Comparison of ENCODE assay signal across 23 mouse cellular contexts in the genomic region with DNA sequence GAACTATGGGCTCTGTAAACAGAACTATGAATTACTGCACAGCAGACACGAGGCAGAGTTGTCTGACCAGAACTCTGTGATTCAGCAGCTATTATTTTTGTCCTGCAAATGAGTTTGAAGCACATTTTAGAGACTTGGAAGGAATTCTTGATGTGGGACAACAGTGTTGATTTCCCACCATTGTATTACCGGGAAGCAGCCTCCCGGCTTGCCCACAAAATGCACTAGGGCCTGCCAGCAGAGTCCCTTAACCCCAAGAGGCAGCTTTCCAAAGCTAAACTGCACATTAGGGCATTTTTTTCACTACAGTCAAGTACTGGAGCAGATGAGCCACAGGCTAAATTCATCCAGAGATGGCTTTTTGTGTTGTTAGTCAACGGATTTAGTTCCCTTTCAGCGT.
DNase-seq lines count a peak whose midpoint lies in the region; ATAC-seq lines count a peak whose summit lies in the region.
"Had no signal": no experiment of that assay in that cellular context is flagged by ENCODE, and none has a peak within 500 bp of the region (broad histone marks: within the 10 kb centered on the region; RNA-seq: fewer than 3 reads in every experiment).

No protein-coding gene starts in this region.

- no peak for ATAC-seq in forebrain, embryonic 15.5 days (replicated peaks)
- ATAC-seq: midbrain, embryonic 16.5 days had no signal

- no peak overlapping the region for H3K27ac ChIP-seq in forebrain, embryonic 15.5 days (replicated peaks)
- H3K27ac ChIP-seq: heart, embryonic 15.5 days; hindbrain, embryonic 12.5 days; kidney, embryonic 15.5 days; layer of hippocampus, adult 2 months; macrophage; midbrain, embryonic 10.5 days; neural tube, embryonic 13.5 days had no signal

- peak; percentile 59 for DNase-seq in gastrocnemius, adult 18-20 months (ENCODE audit: low spot score)
- DNase-seq in gastrocnemius, postnatal 4 days (ENCODE audit: low spot score in 2 of 2): no peak
- DNase-seq in kidney, postnatal 14 days: peak; percentile 20
- no peak for DNase-seq in kidney, postnatal 4 days
- peak; percentile 57 to 62 for DNase-seq in heart, adult 9 months (ENCODE audit: low spot score in 2 of 2)
- peak; percentile 79 for DNase-seq in skeletal muscle tissue, adult 2 months (ENCODE audit: low read depth, low spot score)
- DNase-seq in kidney, postnatal 25 days: no peak
- DNase-seq: adrenal gland, adult 8-10 months; cerebellum, adult 9-10 months; kidney, adult 11 months; retina, postnatal 1 day; right cerebral cortex, postnatal 25 days; thymus, postnatal 14 days had no signal

- 62% methylated on average over 5 of the region's 5 CpGs for WGBS in forebrain, embryonic 15.5 days

- H3K9me3 ChIP-seq in forebrain, embryonic 15.5 days: no peaks in the 10 kb centered on the region
- H3K9me3 ChIP-seq: heart, embryonic 15.5 days; hindbrain, embryonic 12.5 days; kidney, embryonic 15.5 days; midbrain, embryonic 10.5 days; neural tube, embryonic 13.5 days had no signal

- H3K9ac ChIP-seq in forebrain, embryonic 15.5 days (replicated peaks): no peak overlapping the region
- H3K9ac ChIP-seq: heart, embryonic 15.5 days; hindbrain, embryonic 12.5 days; kidney, embryonic 15.5 days; neural tube, embryonic 13.5 days had no signal

- H3K4me3 ChIP-seq in forebrain, embryonic 15.5 days: no peak overlapping the region
- H3K4me3 ChIP-seq: heart, embryonic 15.5 days; hindbrain, embryonic 12.5 days; kidney, embryonic 15.5 days; layer of hippocampus, adult 2 months; midbrain, embryonic 10.5 days; myocyte; neural tube, embryonic 13.5 days had no signal

- no peak overlapping the region for H3K4me2 ChIP-seq in forebrain, embryonic 15.5 days (replicated peaks)
- H3K4me2 ChIP-seq: heart, embryonic 15.5 days; hindbrain, embryonic 12.5 days; kidney, embryonic 15.5 days; neural tube, embryonic 13.5 days had no signal

- H3K27me3 ChIP-seq in forebrain, embryonic 15.5 days: no peaks in the 10 kb centered on the region
- H3K27me3 ChIP-seq: heart, embryonic 15.5 days; hindbrain, embryonic 12.5 days; kidney, embryonic 15.5 days; neural tube, embryonic 13.5 days had no signal

- no peaks in the 10 kb centered on the region for H3K36me3 ChIP-seq in forebrain, embryonic 15.5 days
- H3K36me3 ChIP-seq: heart, embryonic 15.5 days; hindbrain, embryonic 12.5 days; kidney, embryonic 15.5 days; midbrain, embryonic 10.5 days; neural tube, embryonic 13.5 days had no signal

- no peaks in the 10 kb centered on the region for H3K4me1 ChIP-seq in forebrain, embryonic 15.5 days
- H3K4me1 ChIP-seq: heart, embryonic 15.5 days; hindbrain, embryonic 12.5 days; kidney, embryonic 15.5 days; neural tube, embryonic 13.5 days had no signal

Comparison
In these comparisons a context has a peak if more than half of its experiments do, and no peak if none do; other contexts are left out.
1. DNase-seq: peak in gastrocnemius, adult 18-20 months (single experiment), kidney, postnatal 14 days (single experiment), heart, adult 9 months (2 of 2) and skeletal muscle tissue, adult 2 months (single experiment); none in gastrocnemius, postnatal 4 days (0 of 2), kidney, postnatal 4 days (0 of 2) and kidney, postnatal 25 days (0 of 2).